Mouse (Mus musculus) colon, adult 2 months (tissue): ENCODE data around the gene Cwc27. TPM values are rescaled to one million over a fixed set of nuclear protein-coding genes. Genes with fewer than 3 reads are reported as not detected.

ENCODE experiments used
- polyA plus RNA-seq: library from polyadenylated mRNA; depleted of rRNA; stranded (reverse); fragments of >200 nt; gene quantifications from 2 replicates; pipeline ENCODE4 v1.2.3, GENCODE M21; 2012; rRNA removed

The Cwc27 gene
- polyA plus RNA-seq = 0.54 and 0.57 TPM in 2 replicates

GRCm38 (mm10) chr13:104816635-104817571, at the start of gene Cwc27:
Gene Cwc27, minus strand, starts transcription at chr13:104817142.

GRCm38 (mm10) chr13:104863127-104863979, 46.4 kb upstream of the Cwc27 start, which contains the start of gene Shisal2b:
Gene Shisal2b, minus strand, starts transcription at chr13:104863893.

GRCm38 (mm10) chr13:104792184-104792583, 24.8 kb downstream of the Cwc27 start, which contains the start of gene Srek1ip1:
Gene Srek1ip1, plus strand, starts transcription at chr13:104792484.

Other genes starting within 250 kb of the Cwc27 start
- gene Srek1ip1, start 24.7 kb downstream of the Cwc27 start, polyA plus RNA-seq = 5.0 and 5.9 TPM in 2 replicates
- not detected in 2 replicates for gene Shisal2b, start 46.8 kb upstream of the Cwc27 start, polyA plus RNA-seq
- 1.2 and 1.5 TPM in 2 replicates for gene Rgs7bp, start 237.8 kb upstream of the Cwc27 start, polyA plus RNA-seq